Comparison of ENCODE assay signal across 8 mouse cellular contexts in genomic region chr15:93519836-93520826, GRCm38 (mm10).
DNase-seq lines count a peak whose midpoint lies in the region; ATAC-seq and TF ChIP-seq lines count a peak whose summit lies in the region.

No protein-coding gene starts in this region.

- peaks cover 8% of the 10 kb centered on the region for H3K4me1 ChIP-seq in cortical plate, adult 2 months (ENCODE audit: control insufficient read depth, insufficient read depth, low read length)
- peaks cover 0 to 24% of the 10 kb centered on the region in 2 experiments; a peak in 3 of 4 replicates for H3K4me1 ChIP-seq in liver, embryonic 14.5 days (replicated peaks; ENCODE audit: control insufficient read depth in 2 of 2, insufficient read depth in 2 of 2, low read length in 1 of 2)
- peaks cover 23% of the 10 kb centered on the region; the same call in 1 of the 2 replicates for H3K4me1 ChIP-seq in stomach, embryonic 15.5 days

- H3K9me3 ChIP-seq in liver, embryonic 14.5 days (ENCODE audit: control insufficient read depth, low read length) = no peaks in the 10 kb centered on the region
- no peaks in the 10 kb centered on the region for H3K9me3 ChIP-seq in stomach, embryonic 15.5 days

- H3K9ac ChIP-seq in liver, embryonic 14.5 days (replicated peaks) = no peak overlapping the region
- no peak overlapping the region; the same call in 1 of the 2 replicates for H3K9ac ChIP-seq in stomach, embryonic 15.5 days

- H3K4me2 ChIP-seq in liver, embryonic 14.5 days (ENCODE audit: low read depth) = peak overlapping the region; percentile 89
- peak overlapping the region; percentile 89 for H3K4me2 ChIP-seq in stomach, embryonic 15.5 days

- TF ChIP-seq CTCF in cortical plate, adult 2 months (IDR thresholded peaks at IDR 0.05; ENCODE audit: extremely low read depth, insufficient read depth, low read length) = no peak
- no peak for TF ChIP-seq CTCF in liver, embryonic 14.5 days (IDR thresholded peaks at IDR 0.05; ENCODE audit: low read depth)

- H3K36me3 ChIP-seq in liver, embryonic 14.5 days (replicated peaks; ENCODE audit: control insufficient read depth, insufficient read depth, low read depth) = no peaks in the 10 kb centered on the region
- no peaks in the 10 kb centered on the region for H3K36me3 ChIP-seq in stomach, embryonic 15.5 days

- H3K27me3 ChIP-seq in liver, embryonic 14.5 days (ENCODE audit: control insufficient read depth, insufficient read depth, low read length) = peaks cover 23% of the 10 kb centered on the region
- no peaks in the 10 kb centered on the region for H3K27me3 ChIP-seq in stomach, embryonic 15.5 days (replicated peaks)

- peak; percentile 50 for DNase-seq in adrenal gland, postnatal 14 days
- DNase-seq in adrenal gland, postnatal 4 days (ENCODE audit: low spot score in 2 of 2) = no peak
- DNase-seq in heart, postnatal 14 days = peak; percentile 42 to 47
- DNase-seq in liver, embryonic 14.5 days (ENCODE audit: low read depth in 3 of 3, low spot score in 3 of 3) = no peak
- DNase-seq in ovary, postnatal 36 days (ENCODE audit: low spot score) = no peak
- no peak for DNase-seq in cerebellum, adult 9-10 months

- intact Hi-C loops in heart, postnatal 14 days (cut with DNase I) = loop anchor here (1.0 to 5.0 kb wide), 4 partner anchors 56 to 693 kb away; partner anchors contain the start of gene Yaf2

- peak overlapping the region; percentile 46 for H3K4me3 ChIP-seq in cortical plate, adult 2 months (ENCODE audit: insufficient read depth, low read length)
- peak overlapping the region; percentile 53 to 73 for H3K4me3 ChIP-seq in liver, embryonic 14.5 days (ENCODE audit: insufficient read depth in 1 of 2, low read depth in 2 of 2, low read length in 2 of 2)
- peak overlapping the region; percentile 75 for H3K4me3 ChIP-seq in stomach, embryonic 15.5 days (replicated peaks)

- ATAC-seq in liver, embryonic 14.5 days (ENCODE audit: insufficient read depth) = no peak
- no peak for ATAC-seq in stomach, embryonic 15.5 days (ENCODE audit: insufficient read depth, low FRiP score, low read depth)

- peak overlapping the region; percentile 98 for H3K27ac ChIP-seq in cortical plate, adult 2 months (ENCODE audit: insufficient read depth, low read length)
- H3K27ac ChIP-seq in liver, embryonic 14.5 days = no peak overlapping the region
- peak overlapping the region; percentile 84 for H3K27ac ChIP-seq in stomach, embryonic 15.5 days

- TF ChIP-seq POLR2A in cortical plate, adult 2 months (IDR thresholded peaks at IDR 0.05; ENCODE audit: extremely low read depth, insufficient read depth, low read length) = no peak

- 7% methylated on average over 17 of the region's 17 CpGs for whole genome bisulfite sequencing in liver, embryonic 14.5 days (ENCODE audit: insufficient replicate concordance)
- WGBS in stomach, embryonic 15.5 days = 12% methylated on average over 17 of the region's 17 CpGs

- no peak for TF ChIP-seq EP300 in liver, embryonic 14.5 days (IDR thresholded peaks at IDR 0.05; ENCODE audit: low read depth)

Comparison
In these comparisons a context has a peak if more than half of its experiments do, and no peak if none do; other contexts are left out.
1. DNase-seq: peak in adrenal gland, postnatal 14 days (single experiment) and heart, postnatal 14 days (2 of 2); none in adrenal gland, postnatal 4 days (0 of 2), liver, embryonic 14.5 days (0 of 3), ovary, postnatal 36 days (single experiment) and cerebellum, adult 9-10 months (single experiment).
2. Peak in every context shown above with its lines, with median percentiles within 50 percentile points of each other: H3K4me3 ChIP-seq.